Mouse (Mus musculus) myocyte (in vitro differentiated cells): ENCODE data around the gene Rasgrf2. TPM values are rescaled to one million over a fixed set of nuclear protein-coding genes. Genes with fewer than 3 reads are reported as not detected.
A peak's percentile ranks its signal among the peaks of the same experiment; 100 is the strongest.

Experiments
- H3K27me3 ChIP-seq: one replicate; pipeline ENCODE4 v1.6.1; 2011; ENCODE audit not compliant: control insufficient read depth, insufficient read depth, insufficient read length
- H3K36me3 ChIP-seq: one replicate; pipeline ENCODE4 v1.6.1; 2011; ENCODE audit not compliant: control insufficient read depth, insufficient read depth
- H3K4me2 ChIP-seq: one replicate; pipeline ENCODE4 v1.6.1; 2011; ENCODE audit warnings: low read depth, control low read depth
- H3K4me3 ChIP-seq: one replicate; pipeline ENCODE4 v1.5.1; 2011; ENCODE audit warnings: mild to moderate bottlenecking, control low read depth, moderate library complexity
- H3K79me2 ChIP-seq: one replicate; pipeline ENCODE4 v1.6.1; 2011; ENCODE audit not compliant: control insufficient read depth, insufficient read depth
- H3ac ChIP-seq: one replicate; pipeline ENCODE4 v1.6.1; 2011; ENCODE audit not compliant: control insufficient read depth, insufficient read length
- CEBPB ChIP-seq: IDR thresholded peaks from 2 replicates; pipeline ENCODE4 v1.6.1; 2011; ENCODE audit warnings: mild to moderate bottlenecking, moderate library complexity; ENCODE audit not compliant: poor library complexity, insufficient read depth, severe bottlenecking
- E2F4 ChIP-seq: IDR thresholded peaks from one replicate; pipeline ENCODE4 v1.6.1; 2011; ENCODE audit warnings: mild to moderate bottlenecking, control low read depth, moderate library complexity; ENCODE audit not compliant: insufficient read depth
- MAX ChIP-seq: IDR thresholded peaks from one replicate; pipeline ENCODE4 v1.6.1; 2011; ENCODE audit warnings: low read depth, mild to moderate bottlenecking, control low read depth
- MYOD1 ChIP-seq, 3 experiments: IDR thresholded peaks; one replicate each; pipeline ENCODE4 v1.6.1; 2011; ENCODE audit warnings: control low read depth in 2 of 3, low read depth in 2 of 3, mild to moderate bottlenecking in 2 of 3, moderate library complexity in 1 of 3; ENCODE audit not compliant: insufficient read length in 2 of 3, control insufficient read depth in 1 of 3
- MYOG ChIP-seq, 3 experiments: IDR thresholded peaks; one replicate each; pipeline ENCODE4 v1.6.1; 2011; ENCODE audit warnings: control low read depth in 2 of 3, low read depth in 2 of 3, mild to moderate bottlenecking in 2 of 3; ENCODE audit not compliant: insufficient read length in 2 of 3, control insufficient read depth in 1 of 3, insufficient read depth in 1 of 3
- POLR2A ChIP-seq: IDR thresholded peaks from one replicate; pipeline ENCODE4 v1.6.1; 2011; ENCODE audit warnings: low read depth, mild to moderate bottlenecking, control low read depth, moderate library complexity; ENCODE audit not compliant: insufficient read length
- POLR2AphosphoS2 ChIP-seq: IDR thresholded peaks from one replicate; pipeline ENCODE4 v1.6.1; 2011; ENCODE audit warnings: low read depth, control low read depth; ENCODE audit not compliant: insufficient read length
- REST ChIP-seq: IDR thresholded peaks from one replicate; pipeline ENCODE4 v1.6.1; 2011; ENCODE audit warnings: mild to moderate bottlenecking, control low read depth, moderate library complexity; ENCODE audit not compliant: insufficient read depth, insufficient read length
- SRF ChIP-seq: IDR thresholded peaks from one replicate; pipeline ENCODE4 v1.6.1; 2011; ENCODE audit warnings: low read depth; ENCODE audit not compliant: control insufficient read depth, insufficient read length
- TCF12 ChIP-seq: IDR thresholded peaks from one replicate; pipeline ENCODE4 v1.6.1; 2011; ENCODE audit warnings: mild to moderate bottlenecking, control low read depth; ENCODE audit not compliant: poor library complexity, insufficient read depth, severe bottlenecking
- TCF3 ChIP-seq: IDR thresholded peaks from one replicate; pipeline ENCODE4 v1.6.1; 2011; ENCODE audit warnings: low read depth, control low read depth; ENCODE audit not compliant: insufficient read length
- USF1 ChIP-seq: IDR thresholded peaks from one replicate; pipeline ENCODE4 v1.6.1; 2011; ENCODE audit warnings: low read depth, mild to moderate bottlenecking, control low read depth, moderate library complexity
- polyA plus RNA-seq: library from polyadenylated mRNA; unstranded; fragments of >200 nt; fragmentation: generic; extraction: Trizol; gene quantifications from one replicate; pipeline ENCODE4 v1.2.1, GENCODE M21; 2012; ENCODE audit warnings: missing spikeins

The Rasgrf2 gene
- polyA plus RNA-seq, 1 experiment: 0.07 TPM

DNA sequence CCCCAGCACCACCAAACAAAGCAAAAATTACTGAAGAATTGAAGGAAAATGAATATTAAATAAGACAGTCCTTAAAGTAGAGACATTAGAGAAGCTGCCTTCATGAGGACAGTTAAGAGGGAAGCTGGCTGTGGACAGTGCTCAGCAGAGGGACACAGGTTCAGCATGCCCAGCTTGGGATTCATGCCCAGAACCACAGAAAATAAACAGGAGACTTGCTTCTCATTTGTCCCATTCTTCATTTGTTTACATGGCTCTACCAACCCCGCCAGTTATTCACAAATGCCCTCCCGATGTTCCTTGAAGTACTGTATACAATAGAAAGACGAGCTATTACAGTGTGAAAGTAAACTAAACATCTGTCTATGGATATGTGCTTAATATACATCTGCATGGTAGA, 17.4 kb downstream of the Rasgrf2 start:
- no peak overlapping the region for H3K4me2 ChIP-seq
- no peak overlapping the region for H3ac ChIP-seq
- TF ChIP-seq POLR2AphosphoS2: no peak
- TF ChIP-seq REST: no peak
- no peaks in the 10 kb centered on the region for H3K36me3 ChIP-seq
- H3K27me3 ChIP-seq: no peaks in the 10 kb centered on the region
- H3K4me3 ChIP-seq: no peak overlapping the region
- H3K79me2 ChIP-seq: no peaks in the 10 kb centered on the region

DNA sequence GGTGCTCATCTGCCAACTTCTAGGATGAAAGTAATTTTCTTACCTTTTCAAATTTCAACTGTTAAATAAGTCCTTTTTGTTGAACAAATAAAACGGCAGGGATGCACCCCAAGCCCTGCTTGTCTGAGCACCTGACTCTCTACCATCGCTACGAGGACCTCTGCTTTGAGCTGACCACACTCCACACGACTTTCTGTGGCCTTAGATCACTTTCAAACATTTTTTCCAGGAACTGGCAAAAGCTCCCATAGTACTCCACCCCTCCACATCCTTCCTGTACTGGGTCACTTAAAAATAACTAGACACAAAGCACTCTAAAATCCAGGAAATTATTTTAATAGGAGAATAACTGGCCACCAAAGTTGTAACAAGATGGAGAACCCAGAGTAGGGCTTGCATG, 23.2 kb downstream of the Rasgrf2 start:
- Histone ChIP-seq H3K36me3 (no peaks in the 10 kb centered on the region), H3K27me3 (no peaks in the 10 kb centered on the region), H3K79me2 (no peaks in the 10 kb centered on the region), H3ac (no peak overlapping the region), H3K4me2 (no peak overlapping the region), H3K4me3 (no peak overlapping the region)
- TF ChIP-seq TCF3 (no peak), MYOD1 (IDR thresholded peaks at IDR 0.05; ENCODE audit: control insufficient read depth in 1 of 3, insufficient read length in 2 of 3, low read depth in 2 of 3) (no peak), REST (no peak), POLR2AphosphoS2 (no peak), MYOG (IDR thresholded peaks at IDR 0.05; ENCODE audit: control insufficient read depth in 1 of 3, insufficient read depth in 1 of 3, insufficient read length in 2 of 3, low read depth in 2 of 3) (no peak), USF1 (no peak), TCF12 (no peak), MAX (no peak), POLR2A (no peak), E2F4 (no peak), CEBPB (no peak), SRF (no peak)

DNA sequence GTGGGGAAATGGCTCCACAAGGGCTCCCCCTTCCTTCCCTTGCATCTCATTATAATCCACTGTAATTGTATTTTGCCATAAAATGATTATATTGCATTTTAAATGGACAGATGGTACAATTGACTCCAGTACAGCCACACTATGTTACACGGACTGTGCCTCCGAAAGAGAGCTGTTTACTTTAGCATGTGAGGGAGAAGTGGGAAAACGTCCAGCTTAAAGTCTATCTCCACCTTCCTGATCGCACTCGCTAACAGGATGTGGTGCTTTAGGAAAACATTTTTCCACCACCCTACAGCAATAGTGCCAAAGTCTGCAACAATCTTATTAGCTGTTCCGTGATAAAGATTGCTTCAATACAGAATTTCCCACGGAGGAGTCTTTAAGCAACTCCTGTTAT, 27.2 kb downstream of the Rasgrf2 start:
- Histone ChIP-seq H3K36me3 (no peaks in the 10 kb centered on the region), H3K27me3 (no peaks in the 10 kb centered on the region), H3K4me3 (no peak overlapping the region), H3K4me2 (no peak overlapping the region), H3K79me2 (no peaks in the 10 kb centered on the region), H3ac (no peak overlapping the region)
- TF ChIP-seq REST (no peak), E2F4 (no peak), CEBPB (no peak), MAX (no peak), POLR2AphosphoS2 (no peak), POLR2A (no peak), TCF12 (no peak)

DNA sequence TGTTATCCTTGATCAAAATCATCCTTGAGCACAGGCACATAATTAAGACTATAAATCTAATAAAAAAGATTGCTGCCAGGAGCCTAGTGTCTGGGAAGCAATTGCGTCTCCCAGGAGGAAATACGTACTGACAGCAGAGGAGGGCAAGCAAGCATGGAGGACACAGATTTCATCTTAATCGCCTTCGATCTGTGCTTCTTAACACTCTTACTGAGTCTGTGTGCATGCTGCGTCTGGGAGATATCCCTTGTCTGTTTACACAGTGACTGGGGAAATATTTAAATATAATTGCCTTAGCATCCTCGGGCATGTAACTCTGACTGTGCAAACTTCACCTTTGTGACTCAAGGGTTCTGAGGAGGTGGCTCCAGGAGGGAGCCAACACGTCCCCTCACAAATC, 33.0 kb downstream of the Rasgrf2 start:
- no peak overlapping the region for H3K4me2 ChIP-seq

DNA sequence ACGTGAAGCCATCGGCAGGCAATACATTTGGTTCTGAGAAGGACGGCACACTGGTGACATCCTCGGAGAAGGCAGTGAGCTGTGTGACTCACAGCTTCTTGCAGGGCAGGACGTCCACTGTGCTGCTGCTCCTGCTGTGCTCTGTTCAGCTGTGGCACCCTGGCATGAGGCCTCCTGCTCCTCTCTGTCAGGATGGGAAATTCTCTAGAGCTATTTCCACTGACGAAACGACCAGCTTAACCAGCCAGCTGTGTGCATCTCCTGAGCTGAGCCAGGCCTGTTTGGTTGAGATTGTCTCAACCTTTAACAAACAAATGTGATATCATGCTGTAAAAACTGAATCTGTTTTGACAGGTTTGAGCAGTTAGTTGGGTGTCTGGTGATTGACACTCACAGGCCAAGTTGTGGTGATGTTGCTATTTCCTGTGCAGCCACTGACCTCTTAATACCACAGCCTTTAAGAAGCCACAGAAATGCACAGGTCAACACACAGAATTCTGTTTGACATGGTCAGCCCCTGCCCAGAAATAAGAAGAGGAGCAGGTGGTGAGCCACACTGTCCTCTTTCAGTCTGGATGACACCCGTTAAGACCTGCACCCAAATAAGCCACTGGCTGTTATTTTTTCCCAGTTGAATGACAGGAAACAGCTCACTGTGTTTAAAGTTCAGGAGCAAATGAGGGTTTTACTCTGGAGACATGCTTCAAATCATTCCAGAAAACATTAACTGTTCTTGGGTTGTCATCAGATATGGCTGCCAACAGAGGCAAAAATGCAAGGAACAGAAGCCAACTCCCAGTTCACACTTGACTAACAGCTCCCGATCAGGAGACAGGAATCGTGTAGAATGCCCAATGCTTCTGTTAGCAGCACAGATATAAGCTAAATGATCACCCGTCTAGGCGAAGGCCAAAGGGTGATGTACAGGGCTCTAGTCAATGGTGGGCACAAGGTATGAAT, 36.0 kb downstream of the Rasgrf2 start:
- no peaks in the 10 kb centered on the region for H3K36me3 ChIP-seq
- H3K27me3 ChIP-seq: no peaks in the 10 kb centered on the region
- no peak overlapping the region for H3K4me3 ChIP-seq
- H3ac ChIP-seq: no peak overlapping the region
- no peaks in the 10 kb centered on the region for H3K79me2 ChIP-seq
- peak in 2 of 3 experiments; percentile 5 to 40 for TF ChIP-seq MYOG (IDR thresholded peaks at IDR 0.05; ENCODE audit: control insufficient read depth in 1 of 3, insufficient read depth in 1 of 3, insufficient read length in 2 of 3, low read depth in 2 of 3)
- TF ChIP-seq TCF3: no peak
- peak in 1 of 3 experiments; percentile 55 for TF ChIP-seq MYOD1 (IDR thresholded peaks at IDR 0.05; ENCODE audit: control insufficient read depth in 1 of 3, insufficient read length in 2 of 3, low read depth in 2 of 3)
- peak overlapping the region; percentile 32 for H3K4me2 ChIP-seq

More for the DNA sequence above, 33.0 kb downstream of the Rasgrf2 start:
- H3K4me3 ChIP-seq: no peak overlapping the region
- no peaks in the 10 kb centered on the region for H3K27me3 ChIP-seq
- H3K36me3 ChIP-seq: no peaks in the 10 kb centered on the region
- no peak overlapping the region for H3ac ChIP-seq
- TF ChIP-seq CEBPB (no peak), TCF12 (no peak), MYOG (IDR thresholded peaks at IDR 0.05; ENCODE audit: control insufficient read depth in 1 of 3, insufficient read depth in 1 of 3, insufficient read length in 2 of 3, low read depth in 2 of 3) (no peak), POLR2AphosphoS2 (no peak), MYOD1 (IDR thresholded peaks at IDR 0.05; ENCODE audit: control insufficient read depth in 1 of 3, insufficient read length in 2 of 3, low read depth in 2 of 3) (no peak), TCF3 (no peak)
- no peaks in the 10 kb centered on the region for H3K79me2 ChIP-seq
